Mouse (Mus musculus) layer of hippocampus, adult 9-10 months (tissue): ENCODE data around the gene Bnip2.
"Not testable (repeated sequence)": the region's sequence is repeated elsewhere in the genome, so short reads cannot be mapped to it uniquely, and the experiment has no call there.

Source experiments
- DNase-seq: peaks from one replicate; pipeline ENCODE4 v3.0.0; 2022; ENCODE audit warnings: low spot score

Gene Bnip2

GRCm38 (mm10) chr9:70011537-70012407, 22.5 kb downstream of the Bnip2 start:
- no peak for DNase-seq

DNA sequence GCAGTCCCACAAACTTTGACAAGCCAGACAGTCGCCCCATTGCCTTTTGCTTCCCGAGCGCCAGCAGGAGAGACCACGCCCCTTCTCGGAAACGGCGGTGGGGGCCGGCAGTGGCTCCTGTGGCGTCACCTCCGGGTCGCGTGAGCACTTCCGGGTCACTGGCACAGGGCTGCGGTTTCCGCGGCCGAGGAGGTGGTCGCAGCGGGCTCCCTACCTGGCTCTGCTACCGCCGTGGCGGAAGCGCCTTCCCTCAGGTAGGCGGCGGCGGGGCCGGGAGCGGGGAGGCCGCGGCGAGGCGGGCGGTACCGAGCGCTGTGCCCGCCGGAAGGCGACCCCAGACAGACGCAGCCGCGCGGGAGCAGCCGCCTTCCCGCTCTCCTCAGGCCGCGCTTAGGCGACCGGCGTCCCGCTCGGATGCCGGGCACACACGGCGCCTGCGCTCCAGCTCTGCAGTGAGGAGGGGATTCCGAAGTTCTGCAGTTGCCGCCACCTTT, 23.2 kb downstream of the Bnip2 start, which contains the start of gene Gtf2a2:
Gtf2a2 (plus strand) TSS at position 143 of the 494 bp plus-strand sequence.
- peak; percentile 76 for DNase-seq

DNA sequence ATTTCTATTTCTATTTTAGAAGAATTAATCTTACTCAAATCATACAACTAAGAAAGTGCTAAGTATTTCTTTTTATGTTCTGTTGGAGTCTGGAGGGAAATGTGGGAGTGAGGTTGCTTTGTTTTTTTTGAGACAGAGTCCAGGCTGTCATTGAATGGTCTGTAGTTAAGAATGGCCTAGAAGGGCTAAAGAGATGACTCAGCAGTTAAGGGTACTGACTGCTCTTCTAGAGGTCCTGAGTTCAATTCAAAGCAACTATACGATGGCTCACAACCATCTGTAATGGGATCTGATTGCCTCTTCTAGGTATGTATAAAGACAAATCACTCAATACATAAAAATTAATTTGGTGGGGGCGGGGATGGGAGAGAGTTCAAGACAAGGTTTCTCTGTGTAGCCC, 26.4 kb downstream of the Bnip2 start:
- no peak for DNase-seq

DNA sequence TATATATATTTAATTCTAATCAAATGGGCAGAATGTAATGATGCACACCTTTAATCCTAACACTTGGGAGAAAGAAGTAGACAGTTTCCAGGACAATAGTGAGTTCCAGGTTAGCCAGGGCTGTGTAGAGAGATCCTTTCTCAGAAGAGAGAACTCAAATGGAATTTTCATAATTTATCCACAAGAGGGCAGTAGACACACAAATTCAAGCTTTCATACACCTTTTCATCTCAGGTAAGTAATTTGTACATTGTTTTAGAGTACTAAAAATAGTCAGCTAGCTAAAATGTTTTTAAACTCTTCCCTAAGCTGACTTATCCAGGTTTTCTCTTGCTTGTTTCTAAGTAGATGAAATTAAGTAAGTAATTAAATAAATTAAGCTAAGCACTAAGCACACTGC, 29.6 kb downstream of the Bnip2 start:
- no peak for DNase-seq

DNA sequence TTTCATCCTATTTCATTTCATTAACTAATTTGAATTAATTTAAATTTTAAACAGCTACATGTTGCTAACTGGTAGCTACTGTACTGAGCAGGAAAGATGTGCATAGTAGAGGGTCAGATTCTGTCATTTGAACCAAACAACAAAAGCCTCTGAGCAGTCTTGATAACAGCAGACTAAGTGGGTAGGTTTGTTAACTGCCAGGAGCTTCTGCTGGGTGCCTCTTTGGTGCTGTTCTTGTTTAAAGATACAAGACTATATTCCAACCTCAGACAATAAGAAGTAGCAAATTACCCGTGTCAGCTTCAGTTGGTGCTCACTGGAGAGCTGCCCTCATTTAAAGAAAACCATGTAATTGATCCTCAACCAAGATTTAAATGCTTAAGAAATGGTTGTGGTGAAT, 32.3 kb downstream of the Bnip2 start:
- no peak for DNase-seq

DNA sequence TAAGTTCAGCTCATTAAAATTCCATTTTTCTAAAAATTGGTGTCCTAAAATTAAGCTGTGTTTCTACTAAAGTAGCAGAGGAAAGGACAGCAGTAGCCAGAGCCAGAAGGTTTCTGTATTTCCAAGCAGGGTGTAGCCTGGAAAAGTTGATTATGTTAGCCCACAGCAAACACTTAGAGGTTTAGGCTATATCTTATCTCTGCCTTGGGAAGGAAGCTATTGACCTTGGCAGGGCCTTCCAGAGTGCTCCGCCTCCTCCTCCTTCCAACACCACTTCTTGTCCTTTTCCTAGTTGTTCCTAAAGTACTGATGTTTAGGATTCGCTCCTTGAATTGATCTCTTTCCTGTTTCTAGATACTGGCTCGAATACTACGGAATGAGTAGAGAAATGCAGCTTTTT, 32.8 kb downstream of the Bnip2 start:
- no peak for DNase-seq

- DNase-seq = not testable (repeated sequence)
Observed at GRCm38 (mm10) chr9:70023615-70024014, 34.3 kb downstream of the Bnip2 start.

- no peak for DNase-seq
Observed at GRCm38 (mm10) chr9:70024648-70025047, 35.4 kb downstream of the Bnip2 start.

GRCm38 (mm10) chr9:70025365-70026012, 36.2 kb downstream of the Bnip2 start:
- no peak for DNase-seq

DNA sequence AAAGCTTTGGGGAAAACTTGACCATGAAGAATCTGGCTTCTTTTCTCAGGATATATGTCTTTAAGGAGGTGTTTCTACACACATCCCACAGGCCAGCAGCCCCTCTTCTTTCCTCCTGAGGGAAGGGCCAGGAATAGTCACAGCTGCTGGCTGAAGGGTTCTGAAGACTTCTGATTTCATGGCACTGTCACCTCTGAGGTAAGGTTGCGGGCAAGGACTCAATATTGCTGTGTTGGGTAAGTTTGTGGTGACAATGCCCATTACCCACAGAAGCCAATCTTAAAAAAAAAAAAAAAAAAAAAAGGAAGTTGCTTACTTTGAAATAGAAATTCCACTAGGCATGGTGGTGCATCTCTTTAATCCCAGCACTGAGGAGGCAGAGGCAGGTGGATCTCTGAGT, 42.9 kb downstream of the Bnip2 start:
- no peak for DNase-seq

DNA sequence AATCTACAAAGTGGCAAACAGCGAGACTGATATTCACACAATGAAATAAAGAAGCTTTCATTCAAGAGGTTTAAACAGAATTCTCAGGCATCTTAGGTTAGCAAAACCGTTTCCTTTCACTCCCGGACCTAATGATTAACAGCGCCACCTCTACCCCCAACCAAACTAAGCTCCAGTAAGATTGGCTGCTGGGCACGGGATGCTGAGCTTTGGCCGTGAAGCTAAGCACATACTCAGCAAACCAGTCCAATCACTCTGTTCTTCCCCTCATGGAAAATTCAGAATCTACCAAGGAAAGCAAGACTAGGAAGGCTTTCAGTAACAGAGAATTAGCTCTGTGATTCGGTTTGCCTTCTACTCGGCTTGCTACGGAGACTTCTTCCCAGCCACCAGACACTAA, 43.8 kb downstream of the Bnip2 start:
- DNase-seq = no peak

GRCm38 (mm10) chr9:70034702-70035101, 45.4 kb downstream of the Bnip2 start:
- no peak for DNase-seq

DNA sequence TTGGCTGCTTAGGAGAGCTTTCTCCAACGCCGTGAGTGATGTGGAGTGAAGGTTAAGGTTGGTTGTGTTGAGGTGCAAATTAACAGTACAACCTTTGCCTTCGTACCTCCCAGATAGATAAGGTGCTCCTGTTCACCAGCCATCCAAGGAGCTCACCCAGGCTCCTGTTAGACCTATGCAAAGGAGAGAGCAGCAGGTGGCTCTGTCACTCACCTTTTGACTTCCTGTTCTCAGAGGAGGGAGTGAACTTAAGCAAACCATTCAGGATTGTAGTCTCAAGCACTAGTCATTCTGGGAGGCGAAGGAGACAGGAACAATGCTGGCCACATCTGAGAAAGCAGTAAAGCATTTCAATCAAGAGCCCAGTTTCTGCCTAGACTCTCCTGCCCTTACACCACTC, 47.4 kb downstream of the Bnip2 start:
- DNase-seq = no peak

- no peak for DNase-seq
Observed at GRCm38 (mm10) chr9:70037988-70038387, 48.7 kb downstream of the Bnip2 start, which contains the start of gene Gcnt3. Gene Gcnt3, minus strand, starts transcription at chr9:70038088.

GRCm38 (mm10) chr9:70039597-70040385, 50.5 kb downstream of the Bnip2 start:
- DNase-seq = no peak

GRCm38 (mm10) chr9:70040570-70040969, 51.3 kb downstream of the Bnip2 start:
- DNase-seq = no peak

DNA sequence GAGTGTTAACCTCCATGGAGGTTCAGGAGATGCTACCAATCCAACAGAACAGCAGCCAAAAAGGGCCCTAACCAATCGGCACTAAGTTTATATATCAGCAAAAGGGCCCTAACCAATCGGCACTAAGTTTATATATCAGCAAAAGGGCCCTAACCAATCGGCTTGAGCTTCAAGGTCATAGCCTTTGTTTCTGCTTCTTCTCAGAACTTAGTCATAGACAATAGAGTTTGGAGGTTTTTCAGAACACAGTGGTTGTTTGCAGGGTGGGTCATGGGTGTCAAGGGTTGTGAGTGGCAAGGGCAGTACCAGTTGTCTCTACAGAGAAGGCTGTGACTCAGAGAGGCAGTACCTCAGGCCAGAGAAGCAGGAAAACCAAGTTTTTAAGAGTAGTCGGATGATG, 52.9 kb downstream of the Bnip2 start:
- no peak for DNase-seq

DNA sequence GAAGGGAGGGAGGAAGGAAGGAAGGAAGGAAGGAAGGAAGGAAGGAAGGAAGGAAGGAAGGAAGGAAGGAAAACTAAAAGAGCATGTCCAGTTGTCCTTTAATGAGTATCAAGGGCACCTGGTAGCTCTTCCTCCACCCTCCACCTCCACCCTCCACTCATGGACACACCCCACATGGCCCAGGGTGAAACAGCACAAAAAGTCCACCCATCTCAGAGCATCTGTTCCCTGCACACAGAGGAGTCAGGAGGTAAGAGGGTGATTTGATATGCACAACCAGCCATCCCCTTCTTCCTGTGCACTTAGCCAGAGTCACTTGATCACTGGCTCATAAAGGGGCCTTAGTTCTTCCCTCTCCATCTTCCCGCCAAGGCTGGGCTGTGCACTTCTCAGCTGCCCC, 53.7 kb downstream of the Bnip2 start:
- no peak for DNase-seq

- no peak for DNase-seq
Observed at GRCm38 (mm10) chr9:70044865-70045264, 55.6 kb downstream of the Bnip2 start.

GRCm38 (mm10) chr9:70046255-70046654, 57.0 kb downstream of the Bnip2 start:
- DNase-seq = no peak

- DNase-seq = no peak
Observed at GRCm38 (mm10) chr9:70047839-70048238, 58.6 kb downstream of the Bnip2 start.

GRCm38 (mm10) chr9:70048280-70048679, 59.0 kb downstream of the Bnip2 start:
- no peak for DNase-seq
